Mouse (Mus musculus) myocyte (in vitro differentiated cells): ENCODE measurements around the gene Rnf214.

Experiments
- MYOD1 ChIP-seq, 3 experiments: IDR thresholded peaks; one replicate each; pipeline ENCODE4 v1.6.1; 2011; ENCODE audit warnings: control low read depth in 2 of 3, low read depth in 2 of 3, mild to moderate bottlenecking in 2 of 3, moderate library complexity in 1 of 3; ENCODE audit not compliant: insufficient read length in 2 of 3, control insufficient read depth in 1 of 3
- MYOG ChIP-seq, 3 experiments: IDR thresholded peaks; one replicate each; pipeline ENCODE4 v1.6.1; 2011; ENCODE audit warnings: control low read depth in 2 of 3, low read depth in 2 of 3, mild to moderate bottlenecking in 2 of 3; ENCODE audit not compliant: insufficient read length in 2 of 3, control insufficient read depth in 1 of 3, insufficient read depth in 1 of 3
- POLR2A ChIP-seq: IDR thresholded peaks from one replicate; pipeline ENCODE4 v1.6.1; 2011; ENCODE audit warnings: low read depth, mild to moderate bottlenecking, control low read depth, moderate library complexity; ENCODE audit not compliant: insufficient read length
- POLR2AphosphoS2 ChIP-seq: IDR thresholded peaks from one replicate; pipeline ENCODE4 v1.6.1; 2011; ENCODE audit warnings: low read depth, control low read depth; ENCODE audit not compliant: insufficient read length

DNA sequence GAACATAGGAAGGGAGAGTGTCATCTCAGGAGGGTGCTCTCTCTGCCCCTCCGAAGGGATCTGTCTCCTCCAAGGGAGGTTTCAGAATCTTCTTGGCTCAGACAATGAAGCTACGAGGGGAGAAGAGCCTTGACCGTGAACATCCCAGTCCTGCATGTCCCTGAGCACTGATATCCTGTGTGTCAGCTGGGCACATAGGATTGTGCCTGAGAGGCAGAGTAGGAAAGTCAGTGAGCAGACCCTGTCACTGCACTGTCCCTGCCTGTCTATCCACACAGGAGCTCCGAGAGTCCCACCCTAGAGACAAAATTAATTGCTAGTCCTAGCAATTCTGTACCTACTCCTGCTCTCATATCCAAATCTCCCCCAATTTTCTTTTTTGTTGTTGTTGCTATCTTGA, 45.3 kb upstream of the Rnf214 start:
- no peak for TF ChIP-seq MYOD1 (IDR thresholded peaks at IDR 0.05; ENCODE audit: control insufficient read depth in 1 of 3, insufficient read length in 2 of 3, low read depth in 2 of 3)
- no peak for TF ChIP-seq POLR2AphosphoS2
- TF ChIP-seq POLR2A: no peak
- TF ChIP-seq MYOG (IDR thresholded peaks at IDR 0.05; ENCODE audit: control insufficient read depth in 1 of 3, insufficient read depth in 1 of 3, insufficient read length in 2 of 3, low read depth in 2 of 3): no peak
